Mouse (Mus musculus) ES-E14 (cell line): ENCODE measurements around the gene Eif4e3. TPM values are rescaled to one million over a fixed set of nuclear protein-coding genes. Genes with fewer than 3 reads are reported as not detected.
A peak's percentile ranks its signal among the peaks of the same experiment; 100 is the strongest.

Experiments used
- DNase-seq: peaks from one replicate; pipeline ENCODE4 v3.0.0-alpha.2; 2013; ENCODE audit warnings: low read depth, low spot score
- H3K27ac ChIP-seq: 2 replicates; pipeline ENCODE4 v1.5.1; 2012; ENCODE audit warnings: low read depth, mild to moderate bottlenecking, low read length, moderate library complexity, mixed read lengths; ENCODE audit not compliant: poor library complexity, insufficient read depth, severe bottlenecking
- H3K36me3 ChIP-seq: 2 replicates; pipeline ENCODE4 v1.6.1; 2012; ENCODE audit warnings: mild to moderate bottlenecking, low read length, moderate library complexity, mixed read lengths; ENCODE audit not compliant: control insufficient read depth, poor library complexity, insufficient read depth, severe bottlenecking
- H3K4me1 ChIP-seq, 2 experiments: fragments of 150-350 bp in 1 of 2; sonication (generic) in 1 of 2; 2 replicates each; pipeline ENCODE4 v1.6.1; 2012; ENCODE audit warnings: low read length in 2 of 2, mild to moderate bottlenecking in 1 of 2, mixed read lengths in 1 of 2; ENCODE audit not compliant: control insufficient read depth in 2 of 2, insufficient read depth in 2 of 2, poor library complexity in 1 of 2
- H3K4me3 ChIP-seq, 2 experiments: fragments of 150-350 bp in 1 of 2; sonication (generic) in 1 of 2; 2 replicates each; pipeline ENCODE4 v1.5.1; 2012; ENCODE audit warnings: low read length in 2 of 2, low read depth in 1 of 2, mild to moderate bottlenecking in 1 of 2, mixed read lengths in 1 of 2; ENCODE audit not compliant: insufficient read depth in 1 of 2, poor library complexity in 1 of 2, severe bottlenecking in 1 of 2
- H3K9ac ChIP-seq: 2 replicates; pipeline ENCODE4 v1.6.1; 2012; ENCODE audit warnings: low read depth, mild to moderate bottlenecking, low read length, mixed read lengths; ENCODE audit not compliant: poor library complexity, insufficient read depth, severe bottlenecking
- H3K9me3 ChIP-seq: fragments of 150-350 bp; sonication (generic); 2 replicates; pipeline ENCODE4 v1.6.1; 2012; ENCODE audit warnings: low read depth, mild to moderate bottlenecking, low read length; ENCODE audit not compliant: control insufficient read depth, insufficient read depth
- CHD2 ChIP-seq: IDR thresholded peaks from 2 replicates; pipeline ENCODE4 v1.6.1; 2014; ENCODE audit warnings: mild to moderate bottlenecking, low read depth, low read length, inconsistent platforms
- HCFC1 ChIP-seq: IDR thresholded peaks from 2 replicates; pipeline ENCODE4 v1.6.1; 2012; ENCODE audit warnings: low read length, inconsistent platforms, borderline replicate concordance; ENCODE audit not compliant: insufficient read depth
- MAFK ChIP-seq: IDR thresholded peaks from 2 replicates; pipeline ENCODE4 v1.6.1; 2014; ENCODE audit warnings: mild to moderate bottlenecking, low read depth, low read length, inconsistent platforms; ENCODE audit not compliant: insufficient read depth
- ZC3H11A ChIP-seq: IDR thresholded peaks from 2 replicates; pipeline ENCODE4 v1.6.1; 2012; ENCODE audit warnings: low read depth, mild to moderate bottlenecking, inconsistent platforms, low read length, borderline replicate concordance
- ZNF384 ChIP-seq: IDR thresholded peaks from 2 replicates; pipeline ENCODE4 v1.6.1; 2012; ENCODE audit warnings: low read depth, low read length, inconsistent platforms
- in situ Hi-C, 2 experiments: fragments of 600-800 bp; cut with MboI; formaldehyde crosslinking; loops; one replicate each; pipeline ENCODE4 v1.15.1; 2025; ENCODE audit warnings: low sequenced_read_pairs in 2 of 2, inconsistent platforms in 1 of 2; ENCODE audit not compliant: unreplicated experiment in 2 of 2
- total RNA-seq: library from RNA; depleted of rRNA; stranded (reverse); fragments of 300-350 nt; gene quantifications from 2 replicates; pipeline ENCODE4 v1.2.3, GENCODE M21; 2012

The Eif4e3 gene
- total RNA-seq, 1 experiment, result 1.4 TPM

DNA sequence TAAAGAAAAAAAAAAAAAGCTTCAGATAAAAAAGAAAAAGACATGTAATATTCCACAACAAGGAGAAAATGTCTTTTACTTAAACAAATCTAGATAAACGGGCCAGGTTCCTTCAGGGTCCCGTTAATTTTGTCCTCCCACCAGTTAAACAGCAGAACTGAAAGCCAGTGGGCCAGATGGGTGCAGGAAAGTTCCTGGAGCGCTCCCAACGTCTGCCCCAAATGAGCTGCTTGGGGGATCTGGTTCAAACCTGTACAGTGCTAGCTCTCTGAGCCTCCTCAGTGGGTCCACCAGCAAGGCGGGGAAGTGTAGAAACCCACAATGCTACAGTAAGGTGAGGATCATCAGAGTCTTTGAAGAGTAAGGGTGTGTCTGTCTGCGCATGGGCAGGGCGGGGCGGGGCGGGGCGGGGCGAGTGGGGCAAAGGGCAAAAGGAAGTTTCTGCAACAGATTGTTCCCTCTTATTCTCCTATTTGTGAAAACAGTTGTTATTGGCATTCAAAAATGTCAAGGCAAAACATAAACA is 45.1 kb upstream of the Eif4e3 start:
- H3K9me3 ChIP-seq, result no peaks in the 10 kb centered on the region
- H3K9ac ChIP-seq, result no peak overlapping the region
- H3K36me3 ChIP-seq, result no peaks in the 10 kb centered on the region
- H3K4me3 ChIP-seq, result no peak overlapping the region
- peaks cover 1 to 6% of the 10 kb centered on the region in 2 experiments; a peak in 2 of 4 replicates for H3K4me1 ChIP-seq
- DNase-seq, result no peak
- in situ Hi-C loops, result no loop called here
- TF ChIP-seq ZC3H11A, result no peak
- no peak for TF ChIP-seq HCFC1
- no peak for TF ChIP-seq MAFK
- TF ChIP-seq CHD2, result no peak
- TF ChIP-seq ZNF384, result no peak
- no peak overlapping the region for H3K27ac ChIP-seq

DNA sequence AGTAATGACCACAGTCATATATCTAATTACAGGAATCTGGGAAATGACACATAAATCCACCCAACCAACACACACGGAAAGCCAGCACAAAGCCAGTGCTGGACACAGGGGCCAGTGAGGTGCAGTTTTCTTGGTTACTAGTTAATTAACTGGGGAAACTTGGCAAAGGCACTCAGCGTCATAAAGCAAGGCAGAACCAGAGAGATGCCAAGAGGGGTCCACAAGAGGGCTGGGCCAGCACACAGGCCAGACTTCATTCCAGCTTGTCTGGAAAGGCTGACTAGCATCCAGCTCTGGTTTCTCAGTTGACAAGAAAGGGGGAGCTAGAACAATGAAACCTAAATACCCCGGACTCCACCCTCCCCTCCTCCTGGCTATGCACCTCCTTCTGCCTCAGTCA is 33.9 kb upstream of the Eif4e3 start:
- Histone ChIP-seq H3K9ac (no peak overlapping the region), H3K9me3 (no peaks in the 10 kb centered on the region), H3K27ac (no peak overlapping the region), H3K4me1 (no peaks in the 10 kb centered on the region), H3K4me3 (peak overlapping the region in 1 of 2 experiments; percentile 14; a peak in 1 of 4 replicates), H3K36me3 (no peaks in the 10 kb centered on the region)
- in situ Hi-C loops, result no loop called here
- TF ChIP-seq MAFK, result no peak
- no peak for TF ChIP-seq CHD2
- no peak for TF ChIP-seq ZNF384
- no peak for TF ChIP-seq ZC3H11A
- DNase-seq, result no peak

DNA sequence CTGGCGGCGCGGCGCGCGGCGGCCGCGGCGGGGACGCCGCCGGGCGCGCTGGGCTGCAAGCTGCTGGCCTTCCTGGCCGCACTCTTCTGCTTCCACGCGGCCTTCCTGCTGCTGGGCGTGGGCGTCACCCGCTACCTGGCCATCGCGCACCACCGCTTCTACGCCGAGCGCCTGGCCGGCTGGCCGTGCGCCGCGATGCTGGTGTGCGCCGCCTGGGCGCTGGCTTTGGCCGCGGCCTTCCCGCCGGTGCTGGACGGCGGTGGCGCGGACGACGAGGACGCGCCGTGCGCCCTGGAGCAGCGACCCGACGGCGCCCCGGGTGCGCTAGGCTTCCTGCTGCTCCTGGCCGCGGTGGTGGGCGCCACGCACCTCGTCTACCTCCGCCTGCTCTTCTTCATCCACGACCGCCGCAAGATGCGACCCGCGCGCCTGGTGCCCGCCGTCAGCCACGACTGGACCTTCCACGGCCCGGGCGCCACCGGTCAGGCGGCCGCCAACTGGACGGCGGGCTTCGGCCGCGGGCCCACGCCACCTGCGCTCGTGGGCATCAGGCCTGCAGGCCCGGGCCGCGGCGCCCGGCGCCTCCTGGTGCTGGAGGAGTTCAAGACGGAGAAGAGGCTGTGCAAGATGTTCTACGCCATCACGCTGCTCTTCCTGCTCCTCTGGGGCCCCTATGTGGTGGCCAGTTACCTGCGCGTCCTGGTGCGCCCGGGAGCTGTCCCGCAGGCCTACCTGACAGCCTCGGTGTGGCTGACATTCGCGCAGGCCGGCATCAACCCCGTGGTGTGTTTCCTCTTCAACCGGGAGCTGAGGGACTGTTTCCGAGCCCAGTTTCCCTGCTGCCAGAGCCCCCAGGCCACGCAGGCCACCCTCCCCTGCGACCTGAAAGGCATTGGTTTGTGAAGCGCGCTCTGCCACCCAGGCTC is 26.6 kb upstream of the Eif4e3 start:
- TF ChIP-seq ZC3H11A, result no peak
- no peak for TF ChIP-seq HCFC1
- TF ChIP-seq CHD2, result no peak
- 0 out of 4 replicates have a peak, but pooled peaks cover 0 to 2% of the 10 kb centered on the region in 2 experiments for H3K4me1 ChIP-seq
- H3K9me3 ChIP-seq, result no peaks in the 10 kb centered on the region
- DNase-seq, result no peak
- H3K4me3 ChIP-seq, result peak overlapping the region; percentile 76 to 79
- H3K36me3 ChIP-seq, result no peaks in the 10 kb centered on the region
- no peak overlapping the region for H3K27ac ChIP-seq
- peak overlapping the region; percentile 76 for H3K9ac ChIP-seq
- in situ Hi-C loops, result no loop called here

DNA sequence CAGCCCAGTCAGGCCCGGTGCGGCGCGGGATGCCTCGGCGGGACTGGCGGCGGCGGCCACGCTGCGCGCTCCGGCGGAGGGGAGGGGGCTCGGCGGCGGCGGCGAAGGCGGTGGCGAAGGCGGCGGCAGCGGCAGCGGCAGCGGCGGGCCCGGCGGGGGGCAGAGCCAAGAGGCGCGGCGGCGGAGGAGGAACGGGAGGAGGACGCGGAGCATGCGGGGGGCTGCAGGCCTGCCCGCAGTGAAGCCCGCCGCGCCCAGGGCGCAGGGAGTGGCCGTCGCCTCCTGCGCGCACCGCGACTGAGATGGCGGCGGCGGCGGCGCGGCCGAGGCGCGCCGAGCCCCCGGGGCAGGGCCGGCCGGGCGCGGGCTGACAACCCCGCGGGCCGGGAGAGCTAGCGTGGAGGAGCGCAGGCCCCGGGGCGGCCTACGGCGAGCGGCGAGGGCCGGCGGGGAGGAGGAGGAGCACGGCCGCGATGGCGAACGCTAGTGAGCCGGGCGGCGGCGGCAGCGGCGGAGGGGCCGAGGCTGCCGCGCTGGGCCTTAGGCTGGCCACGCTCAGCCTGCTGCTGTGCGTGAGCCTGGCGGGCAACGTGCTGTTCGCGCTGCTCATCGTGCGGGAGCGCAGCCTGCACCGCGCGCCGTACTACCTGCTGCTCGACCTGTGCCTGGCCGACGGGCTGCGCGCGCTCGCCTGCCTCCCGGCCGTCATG is 25.8 kb upstream of the Eif4e3 start, which contains the start of gene Gpr27:
Gene Gpr27, plus strand, starts transcription at position 474 of the 710 bp plus-strand sequence.
- in situ Hi-C loops, result no loop called here
- no peak within 1 kb of the TSS for H3K27ac ChIP-seq

More for the DNA sequence above, 25.8 kb upstream of the Eif4e3 start, which contains the start of gene Gpr27:
- Histone ChIP-seq H3K9ac (peak within 1 kb of the TSS; percentile 76), H3K9me3 (no peaks in the 10 kb centered on the region), H3K36me3 (no peaks in the 10 kb centered on the region), H3K4me3 (peak within 1 kb of the TSS; percentile 76 to 79), H3K4me1 (0 out of 4 replicates have a peak, but pooled peaks cover 0 to 2% of the 10 kb centered on the region in 2 experiments)
- DNase-seq, result no peak
- TF ChIP-seq ZC3H11A (no peak), HCFC1 (no peak), CHD2 (no peak), ZNF384 (no peak), MAFK (no peak)
